Comparison of ENCODE assay signal across 13 mouse cellular contexts in the genomic region with DNA sequence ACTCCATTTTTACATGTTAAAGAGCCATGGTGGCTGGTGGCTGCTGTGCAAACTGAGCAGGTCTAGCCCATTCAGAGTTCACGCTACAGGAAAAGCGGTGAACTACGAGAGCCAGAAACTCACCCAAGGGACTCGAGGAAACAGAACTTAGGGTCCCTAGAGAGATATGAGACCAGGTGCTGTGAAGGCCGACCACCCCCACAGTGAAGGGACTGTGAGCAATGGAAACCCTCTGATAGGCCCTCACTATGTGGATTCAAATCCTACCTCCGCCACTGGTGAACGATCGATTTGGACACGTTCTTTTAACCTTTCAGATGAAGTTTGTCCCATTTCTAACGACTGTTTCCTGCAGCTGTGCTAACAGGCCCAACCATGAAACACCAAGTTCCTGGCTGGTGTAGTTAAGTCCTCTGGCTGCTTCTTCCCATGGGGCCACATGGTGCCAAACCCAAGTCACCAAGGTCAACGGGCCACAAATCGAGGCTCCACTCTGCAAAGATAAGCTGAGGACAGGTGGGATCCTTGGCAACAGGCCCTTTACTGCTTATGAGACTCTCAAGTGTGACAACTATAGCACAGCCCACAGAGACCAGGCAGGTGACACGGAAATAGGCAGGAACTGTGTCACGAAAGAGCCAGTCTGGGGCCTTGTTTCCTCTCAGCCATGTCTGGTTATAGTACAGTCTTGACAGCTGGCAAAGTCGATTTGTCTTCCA. TPM values are rescaled to one million over a fixed set of nuclear protein-coding genes. Genes with fewer than 3 reads are reported as not detected.
DNase-seq lines count a peak whose midpoint lies in the region; ATAC-seq and TF ChIP-seq lines count a peak whose summit lies in the region.
"Had no signal": no experiment of that assay in that cellular context is flagged by ENCODE, and none has a peak within 500 bp of the region (broad histone marks: within the 10 kb centered on the region; RNA-seq: fewer than 3 reads in every experiment).

No protein-coding gene starts in this region.

- WGBS in liver, postnatal 0 days (ENCODE audit: insufficient replicate concordance), result 61% methylated on average over 15 of the region's 15 CpGs
- 68% methylated on average over 15 of the region's 15 CpGs for WGBS in liver, embryonic 12.5 days (ENCODE audit: insufficient replicate concordance)
- 49% methylated on average over 15 of the region's 15 CpGs for WGBS in intestine, postnatal 0 days
- WGBS in hindbrain, postnatal 0 days, result 89% methylated on average over 15 of the region's 15 CpGs

- peak; percentile 54 for ATAC-seq in liver, postnatal 0 days
- ATAC-seq in liver, embryonic 12.5 days, result no peak
- peak; percentile 91 for ATAC-seq in intestine, postnatal 0 days
- no peak for ATAC-seq in hindbrain, postnatal 0 days

- no peaks in the 10 kb centered on the region for H3K9me3 ChIP-seq in liver, postnatal 0 days (ENCODE audit: low read length)
- H3K9me3 ChIP-seq in liver, embryonic 12.5 days (replicated peaks), result no peaks in the 10 kb centered on the region
- no peaks in the 10 kb centered on the region for H3K9me3 ChIP-seq in intestine, postnatal 0 days (ENCODE audit: control insufficient read depth)
- H3K9me3 ChIP-seq in hindbrain, postnatal 0 days (ENCODE audit: low read length), result no peaks in the 10 kb centered on the region
- H3K9me3 ChIP-seq: liver, embryonic 13.5 days had no signal

- H3K4me2 ChIP-seq in liver, postnatal 0 days (ENCODE audit: low read depth, low read length), result no peak overlapping the region
- no peak overlapping the region for H3K4me2 ChIP-seq in liver, embryonic 12.5 days
- H3K4me2 ChIP-seq in intestine, postnatal 0 days (replicated peaks; ENCODE audit: low read depth), result no peak overlapping the region
- no peak overlapping the region for H3K4me2 ChIP-seq in hindbrain, postnatal 0 days (ENCODE audit: low read depth, low read length)
- H3K4me2 ChIP-seq: liver, embryonic 13.5 days had no signal

- H3K4me3 ChIP-seq in liver, postnatal 0 days (ENCODE audit: low read depth, low read length), result no peak overlapping the region
- H3K4me3 ChIP-seq in liver, embryonic 12.5 days, result no peak overlapping the region
- no peak overlapping the region for H3K4me3 ChIP-seq in intestine, postnatal 0 days (ENCODE audit: low read depth, low read length)
- H3K4me3 ChIP-seq in hindbrain, postnatal 0 days (ENCODE audit: low read length), result no peak overlapping the region
- H3K4me3 ChIP-seq: heart, adult 2 months; liver, embryonic 13.5 days had no signal

- no peak for TF ChIP-seq CTCF in liver, postnatal 0 days (IDR thresholded peaks at IDR 0.05; ENCODE audit: low read depth)
- TF ChIP-seq CTCF in intestine, postnatal 0 days (IDR thresholded peaks at IDR 0.05; ENCODE audit: low read depth), result no peak
- no peak for TF ChIP-seq CTCF in hindbrain, postnatal 0 days (IDR thresholded peaks at IDR 0.05; ENCODE audit: low read depth)

- TF ChIP-seq EP300 in liver, postnatal 0 days (IDR thresholded peaks at IDR 0.05; ENCODE audit: low read depth), result peak; percentile 37; the same call in 1 of the 2 replicates

- DNase-seq in adrenal gland, postnatal 14 days, result peak; percentile 64
- DNase-seq in adrenal gland, adult 18-20 months (ENCODE audit: low spot score in 2 of 2), result no peak
- peak; percentile 47 for DNase-seq in liver, postnatal 0 days
- peak; percentile 32 for DNase-seq in thymus, postnatal 14 days
- DNase-seq in right cerebral cortex, postnatal 4 days, result no peak
- no peak for DNase-seq in hindbrain, postnatal 0 days (ENCODE audit: low spot score)
- DNase-seq: heart, adult 2 months; liver, embryonic 13.5 days had no signal

- H3K4me1 ChIP-seq in liver, postnatal 0 days (ENCODE audit: insufficient read depth), result peaks cover 17% of the 10 kb centered on the region
- H3K4me1 ChIP-seq in liver, embryonic 12.5 days, result no peaks in the 10 kb centered on the region
- no peaks in the 10 kb centered on the region for H3K4me1 ChIP-seq in intestine, postnatal 0 days (replicated peaks; ENCODE audit: control insufficient read depth, insufficient read depth, low read length)
- H3K4me1 ChIP-seq in hindbrain, postnatal 0 days (ENCODE audit: insufficient read depth, low read length), result no peaks in the 10 kb centered on the region
- H3K4me1 ChIP-seq: liver, embryonic 13.5 days had no signal

- H3K27ac ChIP-seq in liver, postnatal 0 days (ENCODE audit: low read depth), result peak overlapping the region; percentile 82
- H3K27ac ChIP-seq in liver, embryonic 12.5 days, result no peak overlapping the region
- peak overlapping the region; percentile 82 for H3K27ac ChIP-seq in intestine, postnatal 0 days (ENCODE audit: low read depth, low read length)
- H3K27ac ChIP-seq in hindbrain, postnatal 0 days, result no peak overlapping the region
- H3K27ac ChIP-seq: heart, adult 2 months; liver, embryonic 13.5 days had no signal

- H3K9ac ChIP-seq in liver, postnatal 0 days (replicated peaks), result no peak overlapping the region; the same call in 1 of the 2 replicates
- H3K9ac ChIP-seq in liver, embryonic 12.5 days, result no peak overlapping the region
- H3K9ac ChIP-seq in intestine, postnatal 0 days (ENCODE audit: low read depth, low read length), result no peak overlapping the region
- no peak overlapping the region for H3K9ac ChIP-seq in hindbrain, postnatal 0 days (replicated peaks; ENCODE audit: low read length)
- H3K9ac ChIP-seq: liver, embryonic 13.5 days had no signal

- H3K27me3 ChIP-seq in liver, postnatal 0 days (ENCODE audit: insufficient read depth, low read length), result no peaks in the 10 kb centered on the region
- H3K27me3 ChIP-seq in liver, embryonic 12.5 days (replicated peaks), result peaks cover 28% of the 10 kb centered on the region
- no peaks in the 10 kb centered on the region for H3K27me3 ChIP-seq in intestine, postnatal 0 days (replicated peaks; ENCODE audit: control insufficient read depth, insufficient read depth, low read length)
- H3K27me3 ChIP-seq in hindbrain, postnatal 0 days (ENCODE audit: insufficient read depth, low read length), result no peaks in the 10 kb centered on the region

- peaks cover 27% of the 10 kb centered on the region for H3K36me3 ChIP-seq in liver, postnatal 0 days (replicated peaks; ENCODE audit: insufficient read depth, low read length)
- H3K36me3 ChIP-seq in liver, embryonic 12.5 days, result peaks cover 15% of the 10 kb centered on the region
- peaks cover 36% of the 10 kb centered on the region for H3K36me3 ChIP-seq in intestine, postnatal 0 days (ENCODE audit: control insufficient read depth, insufficient read depth)
- no peaks in the 10 kb centered on the region for H3K36me3 ChIP-seq in hindbrain, postnatal 0 days (ENCODE audit: insufficient read depth, low read length)

RNA-seq across cellular contexts. Expression of gene Matn4, which starts 17.9 kb away (rescaled TPM):
- total RNA-seq in adrenal gland, postnatal 14 days (2021), result 1.7 and 2.3 TPM in 2 replicates
- 1 to 10 TPM in 1 of 2 experiments, under 1 TPM in 1; 0.76 to 1.7 TPM for total RNA-seq in adrenal gland, adult 18-20 months (2021)
- polyA plus RNA-seq in liver, postnatal 0 days (2015; fragmentation: Nextera tagmentation; extraction: Ambion mirVana), result 0.18 and 0.25 TPM in 2 replicates
- polyA plus RNA-seq in liver, embryonic 12.5 days (2016; fragmentation: Nextera tagmentation; extraction: Ambion mirVana), result 0.28 and 0.41 TPM in 2 replicates
- polyA plus RNA-seq in intestine, postnatal 0 days (2015; fragmentation: Nextera tagmentation; extraction: Ambion mirVana), result 1.9 and 2.4 TPM in 2 replicates
- total RNA-seq in hindbrain, postnatal 0 days (2014; rRNA removed), result 4.9 and 8.2 TPM in 2 replicates
- polyA plus RNA-seq in hindbrain, postnatal 0 days (2015; fragmentation: Nextera tagmentation; extraction: Ambion mirVana), result 4.7 and 5.0 TPM in 2 replicates
- total RNA-seq: MEL; monocyte, adult 5-6 weeks had no signal

RNA-seq across cellular contexts. Expression of gene Rbpjl, which starts 19.9 kb away (rescaled TPM):
- total RNA-seq in adrenal gland, postnatal 14 days (2021), result not detected in 2 replicates
- not detected for total RNA-seq in adrenal gland, adult 18-20 months (2021)
- polyA plus RNA-seq in liver, postnatal 0 days (2015; fragmentation: Nextera tagmentation; extraction: Ambion mirVana), result not detected in 2 replicates
- not detected in 2 replicates for polyA plus RNA-seq in liver, embryonic 12.5 days (2016; fragmentation: Nextera tagmentation; extraction: Ambion mirVana)
- 0.12 and 0.16 TPM in 2 replicates for polyA plus RNA-seq in intestine, postnatal 0 days (2015; fragmentation: Nextera tagmentation; extraction: Ambion mirVana)
- 0.22 TPM in 1 of 2 replicates, not detected in the other for total RNA-seq in hindbrain, postnatal 0 days (2014; rRNA removed)
- polyA plus RNA-seq in hindbrain, postnatal 0 days (2015; fragmentation: Nextera tagmentation; extraction: Ambion mirVana), result 0.14 and 0.21 TPM in 2 replicates
- total RNA-seq: heart, adult 2 months; heart, postnatal 25 days; MEL; monocyte, adult 5-6 weeks had no signal

RNA-seq across cellular contexts. Expression of gene Sdc4, which starts 20.9 kb away (rescaled TPM):
- total RNA-seq in adrenal gland, postnatal 14 days (2021), result 153 and 208 TPM in 2 replicates
- total RNA-seq in adrenal gland, adult 18-20 months (2021), result 100 to 1,000 TPM; 133 to 150 TPM
- polyA plus RNA-seq in liver, postnatal 0 days (2015; fragmentation: Nextera tagmentation; extraction: Ambion mirVana), result 194 and 208 TPM in 2 replicates
- polyA plus RNA-seq in liver, embryonic 12.5 days (2016; fragmentation: Nextera tagmentation; extraction: Ambion mirVana), result 31.3 and 31.8 TPM in 2 replicates
- 92.0 and 103 TPM in 2 replicates for polyA plus RNA-seq in intestine, postnatal 0 days (2015; fragmentation: Nextera tagmentation; extraction: Ambion mirVana)
- total RNA-seq in hindbrain, postnatal 0 days (2014; rRNA removed), result 31.1 and 34.1 TPM in 2 replicates
- polyA plus RNA-seq in hindbrain, postnatal 0 days (2015; fragmentation: Nextera tagmentation; extraction: Ambion mirVana), result 36.7 and 39.5 TPM in 2 replicates
- total RNA-seq: MEL had no signal

RNA-seq across cellular contexts. Expression of gene Sys1, which starts 33.9 kb away (rescaled TPM):
- total RNA-seq in adrenal gland, postnatal 14 days (2021), result 31.2 and 34.2 TPM in 2 replicates
- 10 to 100 TPM; 28.7 to 33.3 TPM for total RNA-seq in adrenal gland, adult 18-20 months (2021)
- 43.5 and 46.2 TPM in 2 replicates for polyA plus RNA-seq in liver, postnatal 0 days (2015; fragmentation: Nextera tagmentation; extraction: Ambion mirVana)
- polyA plus RNA-seq in liver, embryonic 12.5 days (2016; fragmentation: Nextera tagmentation; extraction: Ambion mirVana), result 36.1 and 37.9 TPM in 2 replicates
- 58.7 and 62.3 TPM in 2 replicates for polyA plus RNA-seq in intestine, postnatal 0 days (2015; fragmentation: Nextera tagmentation; extraction: Ambion mirVana)
- total RNA-seq in hindbrain, postnatal 0 days (2014; rRNA removed), result 165 and 315 TPM in 2 replicates
- polyA plus RNA-seq in hindbrain, postnatal 0 days (2015; fragmentation: Nextera tagmentation; extraction: Ambion mirVana), result 108 and 113 TPM in 2 replicates

RNA-seq across cellular contexts. Expression of gene Slpi, which starts 33.9 kb away (rescaled TPM):
- 9.2 and 9.3 TPM in 2 replicates for total RNA-seq in adrenal gland, postnatal 14 days (2021)
- 10 to 100 TPM; 21.8 to 45.7 TPM for total RNA-seq in adrenal gland, adult 18-20 months (2021)
- polyA plus RNA-seq in liver, postnatal 0 days (2015; fragmentation: Nextera tagmentation; extraction: Ambion mirVana), result 59.4 and 63.6 TPM in 2 replicates
- 12.1 and 14.1 TPM in 2 replicates for polyA plus RNA-seq in liver, embryonic 12.5 days (2016; fragmentation: Nextera tagmentation; extraction: Ambion mirVana)
- polyA plus RNA-seq in intestine, postnatal 0 days (2015; fragmentation: Nextera tagmentation; extraction: Ambion mirVana), result 82.5 and 95.0 TPM in 2 replicates
- 4.3 TPM in 1 of 2 replicates, not detected in the other for total RNA-seq in hindbrain, postnatal 0 days (2014; rRNA removed)
- 0.40 and 0.82 TPM in 2 replicates for polyA plus RNA-seq in hindbrain, postnatal 0 days (2015; fragmentation: Nextera tagmentation; extraction: Ambion mirVana)
- total RNA-seq: MEL had no signal

Comparison
In these comparisons a context has a peak if more than half of its experiments do, and no peak if none do; other contexts are left out.
1. DNase-seq: peak in adrenal gland, postnatal 14 days (single experiment), liver, postnatal 0 days (single experiment) and thymus, postnatal 14 days (single experiment); none in adrenal gland, adult 18-20 months (0 of 2), right cerebral cortex, postnatal 4 days (single experiment) and hindbrain, postnatal 0 days (single experiment).
2. ATAC-seq: peak in liver, postnatal 0 days (single experiment) and intestine, postnatal 0 days (single experiment); none in liver, embryonic 12.5 days (single experiment) and hindbrain, postnatal 0 days (single experiment).
3. H3K27ac ChIP-seq: peak in liver, postnatal 0 days (single experiment) and intestine, postnatal 0 days (single experiment); none in liver, embryonic 12.5 days (single experiment) and hindbrain, postnatal 0 days (single experiment).